Mouse (Mus musculus): Measurements from ENCODE around the gene Trim72. TPM values are rescaled to one million over a fixed set of nuclear protein-coding genes. Genes with fewer than 3 reads are reported as not detected.

The Trim72 gene
- polyA plus RNA-seq (2016; fragmentation: Nextera tagmentation; extraction: Ambion mirVana): 0.34 and 0.45 TPM in 2 replicates

- Histone ChIP-seq H3K27ac (peak within 1 kb of the TSS; percentile 42), H3K9ac (no peak within 1 kb of the TSS), H3K4me1 (peaks cover 13% of the 10 kb centered on the region), H3K9me3 (no peaks in the 10 kb centered on the region), H3K4me2 (replicated peaks) (peak within 1 kb of the TSS; percentile 50), H3K27me3 (peaks cover 5% of the 10 kb centered on the region; the same call in 1 of the 2 replicates), H3K4me3 (peak within 1 kb of the TSS; percentile 20), H3K36me3 (no peaks in the 10 kb centered on the region)
- no peak for ATAC-seq (ENCODE audit: insufficient number of reproducible peaks, insufficient read depth, low FRiP score, low TSS enrichment)
- WGBS: 86% methylated on average over 2 of the region's 2 CpGs
Observed at GRCm38 (mm10) chr7:128003688-128004087, at the start of gene Trim72. Gene Trim72, plus strand, starts transcription at chr7:128003949.

DNA sequence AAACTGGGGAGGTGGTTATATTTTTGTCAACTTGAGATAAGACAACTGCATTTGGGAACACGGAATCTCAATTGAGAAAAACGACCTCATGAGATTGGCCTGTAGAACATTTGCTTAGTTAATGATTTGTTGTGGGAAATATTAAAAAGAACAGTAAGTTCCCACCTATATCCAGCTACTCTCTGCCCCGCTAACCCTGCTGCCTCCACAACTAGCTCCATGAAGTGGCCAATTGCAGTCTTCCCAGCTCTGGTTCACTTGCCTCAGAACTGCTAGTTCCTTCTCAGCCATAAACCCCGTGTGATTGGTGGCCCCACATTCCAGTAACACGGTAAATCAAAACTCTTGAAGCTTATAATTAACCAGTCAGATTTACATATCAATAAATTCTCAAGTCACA lies 44.4 kb upstream of the Trim72 start:
- ATAC-seq (ENCODE audit: insufficient number of reproducible peaks, insufficient read depth, low FRiP score, low TSS enrichment): no peak
- 69% methylated on average over 5 of the region's 5 CpGs for WGBS
- H3K27me3 ChIP-seq: no peaks in the 10 kb centered on the region

DNA sequence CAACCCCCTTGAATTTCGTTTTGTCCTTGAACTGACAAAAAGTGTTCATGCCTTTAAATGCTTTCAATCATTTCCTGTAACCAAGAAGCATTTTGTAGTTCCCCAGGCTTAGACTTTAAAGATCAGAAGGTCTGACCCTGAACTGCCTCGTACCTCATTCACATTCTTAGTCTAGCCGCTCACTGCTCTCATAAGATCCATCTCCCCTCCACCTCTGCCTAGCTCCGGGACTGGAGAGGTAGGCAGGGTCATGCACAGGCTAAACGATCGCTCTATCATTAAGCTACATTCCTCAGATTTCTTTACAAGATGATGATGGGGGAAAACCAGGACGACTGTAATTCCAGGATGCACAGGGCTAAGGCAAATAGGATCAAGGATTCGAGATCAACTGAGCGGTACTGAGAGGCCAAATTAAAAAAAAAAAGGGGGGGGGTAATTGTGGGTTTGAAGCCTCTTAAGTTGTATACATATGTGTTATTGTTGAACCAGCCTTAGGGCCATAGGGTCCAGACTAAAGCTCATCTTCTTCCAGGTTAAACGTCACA lies 37.3 kb upstream of the Trim72 start:
- WGBS: 8% methylated on average over 10 of the region's 10 CpGs
- ATAC-seq (ENCODE audit: insufficient number of reproducible peaks, insufficient read depth, low FRiP score, low TSS enrichment): no peak

More for the DNA sequence above, 44.4 kb upstream of the Trim72 start:
- no peaks in the 10 kb centered on the region for H3K36me3 ChIP-seq
- no peak overlapping the region for H3K4me2 ChIP-seq (replicated peaks)
- H3K4me1 ChIP-seq: no peaks in the 10 kb centered on the region
- no peak overlapping the region for H3K9ac ChIP-seq
- no peaks in the 10 kb centered on the region for H3K9me3 ChIP-seq
- H3K4me3 ChIP-seq: no peak overlapping the region
- H3K27ac ChIP-seq: no peak overlapping the region

GRCm38 (mm10) chr7:127967004-127967921 lies 36.5 kb upstream of the Trim72 start, which contains the start of gene Fus:
Gene Fus, plus strand, starts transcription at chr7:127967457.
- Histone ChIP-seq H3K4me2 (replicated peaks) (peak within 1 kb of the TSS; percentile 86), H3K9me3 (no peaks in the 10 kb centered on the region), H3K4me1 (peaks cover 12% of the 10 kb centered on the region), H3K27ac (peak within 1 kb of the TSS; percentile 94), H3K9ac (peak within 1 kb of the TSS; percentile 87), H3K27me3 (no peaks in the 10 kb centered on the region), H3K36me3 (peaks cover 24% of the 10 kb centered on the region), H3K4me3 (peak within 1 kb of the TSS; percentile 68)
- ATAC-seq (ENCODE audit: insufficient number of reproducible peaks, insufficient read depth, low FRiP score, low TSS enrichment): peak; percentile 92
- under 1% methylated on average over 89 of the region's 92 CpGs for WGBS

More for the DNA sequence above, 37.3 kb upstream of the Trim72 start:
- Histone ChIP-seq H3K27ac (peak overlapping the region; percentile 94), H3K27me3 (no peaks in the 10 kb centered on the region), H3K4me1 (peaks cover 12% of the 10 kb centered on the region), H3K4me2 (replicated peaks) (peak overlapping the region; percentile 61), H3K36me3 (peaks cover 18% of the 10 kb centered on the region), H3K9ac (peak overlapping the region; percentile 87), H3K4me3 (peak overlapping the region; percentile 68), H3K9me3 (no peaks in the 10 kb centered on the region)

- Histone ChIP-seq H3K27ac (peak overlapping the region; percentile 94), H3K27me3 (no peaks in the 10 kb centered on the region), H3K9me3 (no peaks in the 10 kb centered on the region), H3K4me2 (replicated peaks) (peak overlapping the region; percentile 86), H3K4me1 (peaks cover 12% of the 10 kb centered on the region), H3K9ac (peak overlapping the region; percentile 87), H3K4me3 (peak overlapping the region; percentile 68), H3K36me3 (peaks cover 33% of the 10 kb centered on the region)
- ATAC-seq (ENCODE audit: insufficient number of reproducible peaks, insufficient read depth, low FRiP score, low TSS enrichment): no peak; the same call in 1 of the 2 replicates
- under 1% methylated on average over 42 of the region's 42 CpGs for WGBS
Observed at GRCm38 (mm10) chr7:127967922-127968828, 35.6 kb upstream of the Trim72 start.

GRCm38 (mm10) chr7:127974413-127974930 lies 29.3 kb upstream of the Trim72 start:
- H3K27ac ChIP-seq: no peak overlapping the region
- H3K9me3 ChIP-seq: no peaks in the 10 kb centered on the region
- 0 out of 2 replicates have a peak, but pooled peaks cover 2% of the 10 kb centered on the region for H3K4me1 ChIP-seq
- H3K27me3 ChIP-seq: no peaks in the 10 kb centered on the region
- H3K36me3 ChIP-seq: peaks cover 89% of the 10 kb centered on the region
- 79% methylated on average over 2 of the region's 2 CpGs for WGBS
- no peak overlapping the region for H3K4me3 ChIP-seq
- no peak overlapping the region for H3K9ac ChIP-seq
- H3K4me2 ChIP-seq (replicated peaks): no peak overlapping the region
- ATAC-seq (ENCODE audit: insufficient number of reproducible peaks, insufficient read depth, low FRiP score, low TSS enrichment): no peak

- no peak for ATAC-seq (ENCODE audit: insufficient number of reproducible peaks, insufficient read depth, low FRiP score, low TSS enrichment)
- H3K4me3 ChIP-seq: no peak overlapping the region
- WGBS: 96% methylated on average over 2 of the region's 2 CpGs
- no peaks in the 10 kb centered on the region for H3K9me3 ChIP-seq
- peaks cover 92% of the 10 kb centered on the region for H3K36me3 ChIP-seq
- H3K27ac ChIP-seq: no peak overlapping the region
- no peak overlapping the region for H3K9ac ChIP-seq
- no peaks in the 10 kb centered on the region for H3K4me1 ChIP-seq
- H3K27me3 ChIP-seq: no peaks in the 10 kb centered on the region
- no peak overlapping the region for H3K4me2 ChIP-seq (replicated peaks)
Observed at GRCm38 (mm10) chr7:127978856-127979255, 24.9 kb upstream of the Trim72 start.

DNA sequence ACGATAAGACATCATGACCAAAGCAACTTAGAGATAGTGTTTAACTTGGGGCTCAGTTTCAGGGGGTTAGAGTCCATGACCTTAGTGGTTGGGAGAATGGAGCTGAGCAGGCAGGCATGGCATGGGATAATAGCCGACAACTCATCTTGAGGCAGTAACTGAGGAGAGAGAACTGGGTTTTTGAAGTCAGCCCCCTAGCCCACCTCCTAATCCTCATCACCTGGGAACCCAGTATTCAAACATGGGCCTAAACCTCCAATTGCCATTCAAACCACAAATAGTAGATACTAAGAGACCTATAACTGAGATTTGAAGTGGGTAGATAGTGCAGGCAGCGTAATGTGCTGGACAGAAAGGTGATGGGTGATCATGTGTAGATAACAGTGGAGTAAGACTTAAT lies 23.1 kb upstream of the Trim72 start:
- Histone ChIP-seq H3K4me2 (replicated peaks) (no peak overlapping the region), H3K4me1 (no peaks in the 10 kb centered on the region), H3K9me3 (no peaks in the 10 kb centered on the region), H3K36me3 (peaks cover 90% of the 10 kb centered on the region), H3K9ac (no peak overlapping the region), H3K27ac (no peak overlapping the region), H3K27me3 (no peaks in the 10 kb centered on the region), H3K4me3 (no peak overlapping the region)
- ATAC-seq (ENCODE audit: insufficient number of reproducible peaks, insufficient read depth, low FRiP score, low TSS enrichment): no peak
- WGBS: 91% methylated on average over 3 of the region's 3 CpGs

GRCm38 (mm10) chr7:127988904-127989303 lies 14.8 kb upstream of the Trim72 start:
- no peak for ATAC-seq (ENCODE audit: insufficient number of reproducible peaks, insufficient read depth, low FRiP score, low TSS enrichment)
- no peak overlapping the region for H3K4me2 ChIP-seq (replicated peaks)
- H3K36me3 ChIP-seq: peaks cover 66% of the 10 kb centered on the region
- no peak overlapping the region for H3K9ac ChIP-seq
- H3K4me1 ChIP-seq: 0 out of 2 replicates have a peak, but pooled peaks cover 6% of the 10 kb centered on the region
- no peak overlapping the region for H3K4me3 ChIP-seq
- no peak overlapping the region for H3K27ac ChIP-seq
- WGBS: 76% methylated on average over 1 of the region's 1 CpGs
- H3K9me3 ChIP-seq: no peaks in the 10 kb centered on the region
- no peaks in the 10 kb centered on the region for H3K27me3 ChIP-seq

DNA sequence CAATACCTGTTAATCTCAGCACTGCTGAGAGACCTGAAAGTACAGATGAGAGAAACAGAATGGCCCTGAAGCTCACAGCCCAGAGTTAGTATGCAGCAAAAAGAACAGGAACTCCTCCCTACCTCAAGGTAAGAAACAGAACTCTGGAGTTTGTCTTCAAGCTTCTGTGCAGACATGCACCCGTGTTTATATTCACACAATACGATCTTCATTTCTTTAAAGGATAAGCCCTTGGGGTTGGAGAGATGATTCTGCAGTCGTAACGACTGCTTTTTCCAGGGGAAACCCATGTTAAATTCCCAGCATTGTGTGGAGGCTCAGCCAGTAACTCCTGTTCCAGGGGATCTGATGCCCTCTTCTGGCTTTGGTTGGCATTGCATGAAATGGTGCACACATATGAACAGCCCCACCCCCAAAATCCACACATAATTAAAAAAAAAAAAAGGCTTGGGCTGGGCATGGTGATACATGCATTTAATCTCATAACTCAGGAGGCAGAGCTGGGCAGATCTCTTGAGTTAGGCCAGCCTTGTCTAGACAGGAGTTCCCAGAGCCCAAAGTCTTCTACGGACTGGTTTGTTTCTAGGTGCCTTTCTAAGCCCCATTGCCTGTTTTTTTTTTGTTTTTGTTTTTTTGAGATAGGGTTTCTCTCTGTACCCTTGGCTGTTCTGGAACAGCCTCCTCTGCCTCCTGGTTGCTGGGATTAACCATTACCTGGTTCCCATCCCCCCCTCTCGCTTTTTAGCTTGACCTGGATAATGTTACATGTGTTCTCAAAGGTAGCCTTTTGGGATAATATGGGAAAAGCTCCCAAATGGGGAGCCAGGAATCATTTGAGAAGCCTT lies 11.9 kb upstream of the Trim72 start:
- no peaks in the 10 kb centered on the region for H3K27me3 ChIP-seq
- ATAC-seq (ENCODE audit: insufficient number of reproducible peaks, insufficient read depth, low FRiP score, low TSS enrichment): no peak
- 0 out of 2 replicates have a peak, but pooled peaks cover 6% of the 10 kb centered on the region for H3K4me1 ChIP-seq
- no peak overlapping the region for H3K4me3 ChIP-seq
- H3K9ac ChIP-seq: no peak overlapping the region
- H3K36me3 ChIP-seq: peaks cover 38% of the 10 kb centered on the region
- WGBS: 51% methylated on average over 6 of the region's 6 CpGs
- no peaks in the 10 kb centered on the region for H3K9me3 ChIP-seq
- no peak overlapping the region for H3K27ac ChIP-seq
- no peak overlapping the region for H3K4me2 ChIP-seq (replicated peaks)
